Mouse (Mus musculus): ENCODE measurements at regions not wholly inside any gene's neighbourhood (a gene's known extent, or its start where the extent isn't known, plus 50 kb on each side); places are given as distances from the start of the nearest gene placed in this dataset.
A peak's percentile ranks its signal among the peaks of the same experiment; 100 is the strongest.
"Not testable (repeated sequence)": the region's sequence is repeated elsewhere in the genome, so short reads cannot be mapped to it uniquely, and the experiment has no call there.

- DNase-seq (ENCODE audit: low read depth in 3 of 3, low spot score in 3 of 3): peak in 1 of 3 experiments; percentile 11
- H3K36me3 ChIP-seq (replicated peaks; ENCODE audit: control insufficient read depth, insufficient read depth, low read depth): no peaks in the 10 kb centered on the region
- no peak overlapping the region for H3K9ac ChIP-seq (replicated peaks)
- H3K27ac ChIP-seq: no peak overlapping the region
- no peak overlapping the region for H3K4me3 ChIP-seq (ENCODE audit: insufficient read depth in 1 of 2, low read depth in 2 of 2, low read length in 2 of 2)
- no peaks in the 10 kb centered on the region for H3K27me3 ChIP-seq (ENCODE audit: control insufficient read depth, insufficient read depth, low read length)
- H3K4me2 ChIP-seq (ENCODE audit: low read depth): no peak overlapping the region
- H3K4me1 ChIP-seq (replicated peaks; ENCODE audit: control insufficient read depth in 2 of 2, insufficient read depth in 2 of 2, low read length in 1 of 2): no peaks in the 10 kb centered on the region
- ATAC-seq (ENCODE audit: insufficient read depth): peak; percentile 35; the same call in 1 of the 2 replicates
- H3K9me3 ChIP-seq (ENCODE audit: control insufficient read depth, low read length): no peaks in the 10 kb centered on the region
- no peak for TF ChIP-seq CTCF (IDR thresholded peaks at IDR 0.05; ENCODE audit: low read depth)
- no peak for TF ChIP-seq EP300 (IDR thresholded peaks at IDR 0.05; ENCODE audit: low read depth)
These were observed 735.6 kb upstream of the Zfp386 start for GRCm38 (mm10) chr12:115311956-115312355.

- H3K27ac ChIP-seq; H3K36me3 ChIP-seq (replicated peaks; ENCODE audit: control insufficient read depth, insufficient read depth, low read depth); H3K4me2 ChIP-seq (ENCODE audit: low read depth); H3K27me3 ChIP-seq (ENCODE audit: control insufficient read depth, insufficient read depth, low read length); H3K9ac ChIP-seq (replicated peaks); H3K4me1 ChIP-seq (replicated peaks; ENCODE audit: control insufficient read depth in 2 of 2, insufficient read depth in 2 of 2, low read length in 1 of 2); H3K4me3 ChIP-seq (ENCODE audit: insufficient read depth in 1 of 2, low read depth in 2 of 2, low read length in 2 of 2); H3K9me3 ChIP-seq (ENCODE audit: control insufficient read depth, low read length); DNase-seq (ENCODE audit: low read depth in 3 of 3, low spot score in 3 of 3); ATAC-seq (ENCODE audit: insufficient read depth): not testable (repeated sequence)
- WGBS (ENCODE audit: insufficient replicate concordance): 41% methylated on average over 1 of the region's 1 CpGs
These were observed 734.9 kb upstream of the Zfp386 start for GRCm38 (mm10) chr12:115312604-115313003.

GRCm38 (mm10) chr12:115320641-115321040, 726.9 kb upstream of the Zfp386 start:
- not testable (repeated sequence) for H3K4me3 ChIP-seq (ENCODE audit: insufficient read depth in 1 of 2, low read depth in 2 of 2, low read length in 2 of 2); H3K4me2 ChIP-seq (ENCODE audit: low read depth); H3K9ac ChIP-seq (replicated peaks); ATAC-seq (ENCODE audit: insufficient read depth); H3K4me1 ChIP-seq (replicated peaks; ENCODE audit: control insufficient read depth in 2 of 2, insufficient read depth in 2 of 2, low read length in 1 of 2); H3K27me3 ChIP-seq (ENCODE audit: control insufficient read depth, insufficient read depth, low read length); H3K9me3 ChIP-seq (ENCODE audit: control insufficient read depth, low read length); H3K36me3 ChIP-seq (replicated peaks; ENCODE audit: control insufficient read depth, insufficient read depth, low read depth); H3K27ac ChIP-seq; DNase-seq (ENCODE audit: low read depth in 3 of 3, low spot score in 3 of 3)

- Histone ChIP-seq H3K27me3 (ENCODE audit: control insufficient read depth, insufficient read depth, low read length) (no peaks in the 10 kb centered on the region), H3K4me1 (replicated peaks; ENCODE audit: control insufficient read depth in 2 of 2, insufficient read depth in 2 of 2, low read length in 1 of 2) (no peaks in the 10 kb centered on the region), H3K4me2 (ENCODE audit: low read depth) (no peak overlapping the region), H3K9me3 (ENCODE audit: control insufficient read depth, low read length) (no peaks in the 10 kb centered on the region), H3K9ac (replicated peaks) (no peak overlapping the region), H3K36me3 (replicated peaks; ENCODE audit: control insufficient read depth, insufficient read depth, low read depth) (no peaks in the 10 kb centered on the region), H3K4me3 (ENCODE audit: insufficient read depth in 1 of 2, low read depth in 2 of 2, low read length in 2 of 2) (no peak overlapping the region), H3K27ac (no peak overlapping the region)
- no peak for ATAC-seq (ENCODE audit: insufficient read depth)
- 3% methylated on average over 1 of the region's 1 CpGs for WGBS (ENCODE audit: insufficient replicate concordance)
- DNase-seq (ENCODE audit: low read depth in 3 of 3, low spot score in 3 of 3): no peak
- no peak for TF ChIP-seq CTCF (IDR thresholded peaks at IDR 0.05; ENCODE audit: low read depth)
- TF ChIP-seq EP300 (IDR thresholded peaks at IDR 0.05; ENCODE audit: low read depth): no peak
These were observed 719.1 kb upstream of the Zfp386 start for GRCm38 (mm10) chr12:115328439-115328838.

- not testable (repeated sequence) for ATAC-seq (ENCODE audit: insufficient read depth); H3K27me3 ChIP-seq (ENCODE audit: control insufficient read depth, insufficient read depth, low read length); H3K9me3 ChIP-seq (ENCODE audit: control insufficient read depth, low read length); H3K9ac ChIP-seq (replicated peaks); H3K27ac ChIP-seq; H3K36me3 ChIP-seq (replicated peaks; ENCODE audit: control insufficient read depth, insufficient read depth, low read depth); H3K4me3 ChIP-seq (ENCODE audit: insufficient read depth in 1 of 2, low read depth in 2 of 2, low read length in 2 of 2); DNase-seq (ENCODE audit: low read depth in 3 of 3, low spot score in 3 of 3); H3K4me2 ChIP-seq (ENCODE audit: low read depth); H3K4me1 ChIP-seq (replicated peaks; ENCODE audit: control insufficient read depth in 2 of 2, insufficient read depth in 2 of 2, low read length in 1 of 2)
- WGBS (ENCODE audit: insufficient replicate concordance): 38% methylated on average over 2 of the region's 3 CpGs
These were observed 712.8 kb upstream of the Zfp386 start for GRCm38 (mm10) chr12:115334770-115335169.

GRCm38 (mm10) chr12:115336594-115336993, 710.9 kb upstream of the Zfp386 start:
- TF ChIP-seq CTCF (IDR thresholded peaks at IDR 0.05; ENCODE audit: low read depth): no peak
- no peak for TF ChIP-seq EP300 (IDR thresholded peaks at IDR 0.05; ENCODE audit: low read depth)
- no peak overlapping the region for H3K4me2 ChIP-seq (ENCODE audit: low read depth)
- H3K4me3 ChIP-seq (ENCODE audit: insufficient read depth in 1 of 2, low read depth in 2 of 2, low read length in 2 of 2): no peak overlapping the region
- H3K9ac ChIP-seq (replicated peaks): no peak overlapping the region
- DNase-seq (ENCODE audit: low read depth in 3 of 3, low spot score in 3 of 3) (no peak), ATAC-seq (ENCODE audit: insufficient read depth) (no peak)
- H3K9me3 ChIP-seq (ENCODE audit: control insufficient read depth, low read length): no peaks in the 10 kb centered on the region
- H3K4me1 ChIP-seq (replicated peaks; ENCODE audit: control insufficient read depth in 2 of 2, insufficient read depth in 2 of 2, low read length in 1 of 2): no peaks in the 10 kb centered on the region
- WGBS (ENCODE audit: insufficient replicate concordance): 63% methylated on average over 1 of the region's 1 CpGs
- H3K27me3 ChIP-seq (ENCODE audit: control insufficient read depth, insufficient read depth, low read length): no peaks in the 10 kb centered on the region
- H3K27ac ChIP-seq: no peak overlapping the region
- H3K36me3 ChIP-seq (replicated peaks; ENCODE audit: control insufficient read depth, insufficient read depth, low read depth): no peaks in the 10 kb centered on the region

GRCm38 (mm10) chr12:115346112-115346511, 701.4 kb upstream of the Zfp386 start:
- not testable (repeated sequence) for ATAC-seq (ENCODE audit: insufficient read depth); H3K9ac ChIP-seq (replicated peaks); H3K9me3 ChIP-seq (ENCODE audit: control insufficient read depth, low read length); DNase-seq (ENCODE audit: low read depth in 3 of 3, low spot score in 3 of 3); H3K36me3 ChIP-seq (replicated peaks; ENCODE audit: control insufficient read depth, insufficient read depth, low read depth); H3K4me3 ChIP-seq (ENCODE audit: insufficient read depth in 1 of 2, low read depth in 2 of 2, low read length in 2 of 2); H3K27ac ChIP-seq; H3K4me2 ChIP-seq (ENCODE audit: low read depth); H3K4me1 ChIP-seq (replicated peaks; ENCODE audit: control insufficient read depth in 2 of 2, insufficient read depth in 2 of 2, low read length in 1 of 2); H3K27me3 ChIP-seq (ENCODE audit: control insufficient read depth, insufficient read depth, low read length)
- 32% methylated on average over 2 of the region's 6 CpGs for WGBS (ENCODE audit: insufficient replicate concordance)

GRCm38 (mm10) chr12:115359050-115359449, 688.5 kb upstream of the Zfp386 start:
- H3K27ac ChIP-seq; H3K4me2 ChIP-seq (ENCODE audit: low read depth); DNase-seq (ENCODE audit: low read depth in 3 of 3, low spot score in 3 of 3); H3K27me3 ChIP-seq (ENCODE audit: control insufficient read depth, insufficient read depth, low read length); ATAC-seq (ENCODE audit: insufficient read depth); H3K4me1 ChIP-seq (replicated peaks; ENCODE audit: control insufficient read depth in 2 of 2, insufficient read depth in 2 of 2, low read length in 1 of 2); H3K9me3 ChIP-seq (ENCODE audit: control insufficient read depth, low read length); H3K9ac ChIP-seq (replicated peaks); H3K36me3 ChIP-seq (replicated peaks; ENCODE audit: control insufficient read depth, insufficient read depth, low read depth); H3K4me3 ChIP-seq (ENCODE audit: insufficient read depth in 1 of 2, low read depth in 2 of 2, low read length in 2 of 2): not testable (repeated sequence)
- WGBS (ENCODE audit: insufficient replicate concordance): 55% methylated on average over 2 of the region's 2 CpGs
